Mouse (Mus musculus) retina, adult 2 months (tissue): ENCODE data around the gene Irak4.

Experiments used
- DNase-seq: peaks from one replicate; pipeline ENCODE4 v3.0.0-alpha.2; 2012; ENCODE audit warnings: low read depth, low spot score

The Irak4 gene

DNA sequence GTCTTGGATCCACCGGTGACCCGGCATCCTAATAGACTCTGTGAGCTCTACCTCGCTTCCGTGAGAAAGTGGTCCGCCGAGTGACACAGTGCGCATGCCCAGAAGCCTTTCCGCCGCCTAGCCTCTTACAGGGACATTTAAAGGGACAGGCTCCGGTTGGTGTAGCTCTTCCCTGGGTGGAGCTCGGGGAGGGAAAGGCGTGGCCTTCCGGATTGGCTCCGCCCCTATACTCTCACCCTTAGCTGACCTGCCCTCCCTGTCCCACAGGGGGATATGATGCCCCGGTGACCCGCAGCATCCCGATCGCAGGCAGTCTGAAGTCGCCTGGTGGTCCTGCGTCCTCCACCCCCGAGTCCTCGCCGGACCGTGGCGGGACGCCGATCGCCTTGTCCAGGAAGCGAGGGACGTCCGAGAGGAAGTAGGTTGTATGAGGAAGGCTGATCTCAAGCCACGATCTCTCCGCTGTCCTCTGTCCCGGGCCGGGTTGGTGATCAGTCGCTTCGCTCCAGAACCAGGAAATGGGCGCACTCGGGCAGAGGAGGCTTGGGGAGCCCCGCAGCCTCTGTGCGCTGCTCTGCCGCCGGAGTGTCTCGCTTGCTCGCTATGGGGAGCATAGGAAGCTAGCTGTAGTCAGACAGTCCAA lies at the start of gene Irak4, which contains the start of gene Pus7l:
TSS of gene Irak4 (plus strand) at position 235 of the 643 bp plus-strand sequence.
TSS of gene Pus7l (minus strand) at position 139 of the 643 bp plus-strand sequence.
- DNase-seq, result peak; percentile 90

DNA sequence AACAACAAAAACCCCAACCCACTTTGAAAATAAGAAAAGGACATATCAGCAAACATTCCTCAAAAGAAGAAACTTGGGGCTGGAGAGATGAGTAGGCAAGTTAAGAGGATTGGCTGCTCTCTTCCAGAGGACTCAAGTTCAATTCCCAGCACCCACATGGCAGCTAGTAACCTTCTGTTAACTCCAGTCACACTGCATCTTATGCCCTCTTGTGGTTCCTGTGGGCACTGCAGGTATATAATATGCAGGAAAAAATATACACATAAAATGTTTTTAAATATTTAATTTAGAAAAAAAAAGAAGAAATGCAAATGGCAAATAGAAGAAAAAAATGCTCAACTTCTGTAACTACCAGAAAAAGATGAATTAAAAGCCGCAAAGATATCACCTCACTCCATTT lies 49.0 kb upstream of the Irak4 start:
- DNase-seq, result no peak

DNA sequence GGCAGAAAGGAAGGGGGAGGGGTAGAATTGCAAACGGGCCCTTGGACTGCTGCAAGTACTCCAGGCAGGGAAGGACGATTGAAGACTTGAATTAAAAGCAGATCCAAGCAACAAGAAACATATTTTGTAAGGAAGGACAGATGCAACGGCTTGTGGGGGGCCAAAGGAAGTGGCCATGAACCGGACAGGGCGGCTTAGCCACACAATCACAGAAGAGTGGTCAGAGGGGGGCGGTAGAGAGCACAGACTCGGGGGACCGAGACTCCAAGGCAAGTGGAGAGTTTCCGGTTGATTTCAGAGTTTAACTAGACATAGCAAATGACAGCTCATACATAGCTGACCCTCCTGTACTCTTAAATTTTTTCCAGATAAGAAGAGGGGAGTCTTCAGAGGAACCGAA lies 47.5 kb upstream of the Irak4 start:
- DNase-seq, result no peak

DNA sequence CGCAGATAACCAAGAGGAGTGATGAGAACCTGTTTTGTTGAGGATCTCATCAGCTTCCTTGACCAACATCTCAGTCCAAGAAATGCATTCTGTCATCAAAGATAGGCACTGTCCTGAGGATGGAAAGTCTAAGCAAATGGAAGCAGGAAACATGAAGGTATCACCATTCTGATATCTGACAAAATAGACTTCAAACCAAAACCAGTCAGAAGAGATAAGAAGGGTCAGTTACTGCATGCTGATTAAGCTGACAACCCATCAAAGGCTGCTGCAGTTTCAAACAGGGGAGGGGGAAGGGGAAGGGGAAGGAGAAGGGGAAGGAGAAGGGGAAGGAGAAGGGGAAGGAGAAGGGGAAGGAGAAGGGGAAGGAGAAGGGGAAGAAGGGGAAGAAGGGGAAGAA lies 44.2 kb upstream of the Irak4 start:
- no peak for DNase-seq

DNA sequence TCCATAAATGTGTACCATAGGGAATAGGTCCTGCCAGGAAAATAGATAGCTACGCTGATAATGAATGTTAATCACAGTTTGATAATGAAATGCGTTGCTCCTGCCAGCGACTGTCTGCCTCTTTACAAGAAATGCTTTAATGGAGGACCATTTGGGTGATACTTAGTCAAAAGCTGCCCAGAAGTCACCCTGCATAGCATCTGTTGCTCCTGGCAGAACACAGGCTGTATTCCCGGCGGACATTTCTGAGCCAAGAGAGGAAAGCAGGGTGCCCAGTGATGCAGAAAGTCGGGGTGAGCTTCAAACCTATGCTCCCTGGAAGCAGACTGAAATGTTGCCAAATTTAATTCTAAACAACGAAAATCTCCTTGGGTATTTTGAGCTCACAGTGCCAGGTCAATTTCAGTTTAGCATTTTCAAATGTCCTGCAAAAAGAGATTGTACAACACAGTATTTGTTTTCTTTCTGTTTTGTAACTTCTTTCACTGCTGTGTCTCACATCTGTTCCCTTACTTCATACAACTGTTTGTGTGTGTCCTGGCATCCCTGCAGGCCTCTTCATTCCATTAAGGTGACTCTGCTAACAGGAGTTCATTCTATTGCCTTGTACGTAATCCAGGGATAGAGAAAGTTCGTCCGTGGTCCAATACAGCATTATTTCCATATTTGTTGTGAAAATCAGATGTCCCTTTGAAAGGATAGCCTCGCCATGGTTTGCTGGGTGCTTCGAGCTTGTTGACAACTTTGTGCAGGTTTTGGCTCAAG lies 39.8 kb upstream of the Irak4 start:
- DNase-seq, result no peak

DNA sequence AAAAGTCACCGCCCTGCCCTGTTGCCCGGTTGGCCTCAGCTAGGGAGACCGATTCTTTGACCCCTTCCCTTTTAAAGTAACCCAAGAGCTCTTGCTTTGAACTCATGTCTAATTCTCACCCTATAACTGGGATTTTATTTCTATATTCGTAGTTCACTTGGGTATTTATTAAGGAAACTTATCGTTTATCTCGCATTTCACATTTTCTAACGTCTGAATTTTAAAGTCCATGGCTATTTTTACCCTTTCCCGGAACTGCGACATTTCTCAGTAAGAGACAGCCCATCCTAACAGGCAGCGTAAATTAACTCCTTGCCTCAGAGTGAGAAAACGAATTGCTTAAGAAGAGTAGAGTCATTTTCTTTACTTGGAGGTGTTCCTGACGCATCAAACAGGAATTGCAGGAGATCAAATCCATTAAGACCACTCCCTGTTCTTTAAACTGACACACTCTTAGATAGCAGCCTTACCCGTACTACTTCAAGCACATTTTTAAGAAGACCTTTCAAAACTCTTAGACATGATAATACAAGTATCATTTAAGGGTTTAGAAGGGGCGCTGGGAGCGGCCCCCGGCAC lies 25.4 kb upstream of the Irak4 start:
- no peak for DNase-seq

DNA sequence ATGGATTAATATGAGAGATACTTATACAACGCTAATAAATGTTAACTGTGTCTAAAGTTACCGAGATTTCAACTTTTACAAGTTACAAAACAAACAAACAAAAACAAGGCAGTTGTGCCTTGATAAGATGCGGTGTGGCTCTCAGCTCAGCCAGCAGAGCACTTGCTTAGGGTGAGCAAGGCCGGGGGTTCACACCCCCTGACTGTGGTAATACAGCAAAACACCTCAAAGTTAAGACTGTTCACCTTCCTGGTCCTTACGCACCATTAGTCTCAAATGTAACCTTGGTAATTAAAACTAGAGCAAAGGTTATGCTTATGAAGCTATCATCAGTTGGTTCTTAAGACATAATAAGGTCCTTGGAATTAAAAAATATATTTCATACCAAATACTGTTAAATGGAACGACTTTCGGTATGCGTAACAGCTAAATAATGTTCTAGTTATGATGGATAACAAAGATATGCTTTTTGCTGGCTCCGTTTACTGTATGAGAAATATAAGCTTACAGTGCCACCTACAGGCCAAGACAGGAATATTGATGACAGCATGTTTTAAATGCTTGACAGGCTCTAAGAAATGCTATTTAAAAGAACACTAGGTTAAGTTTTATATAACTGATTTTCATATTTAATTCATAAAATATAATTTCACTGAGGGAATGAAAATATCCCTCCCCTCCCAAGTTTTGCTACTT lies 23.1 kb upstream of the Irak4 start:
- DNase-seq, result peak; percentile 46

DNA sequence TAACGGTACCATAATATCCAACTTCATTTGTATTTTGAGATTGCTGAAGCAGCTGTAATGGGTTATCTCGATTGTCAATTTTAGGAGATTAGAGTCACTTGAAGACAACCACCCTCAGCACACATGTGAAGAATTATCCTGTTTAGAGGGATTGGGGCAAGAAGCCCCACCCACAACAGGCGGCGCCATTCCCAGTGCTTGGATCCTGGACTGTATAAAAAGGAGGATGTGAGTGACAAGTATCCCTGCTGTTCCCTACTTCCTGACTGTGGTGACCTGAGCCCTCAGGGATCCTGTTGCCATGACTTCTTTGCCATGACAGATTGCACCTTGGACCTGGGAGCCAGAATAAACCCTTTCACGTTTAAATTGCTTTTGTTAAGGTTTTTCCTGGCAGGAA lies 22.5 kb upstream of the Irak4 start:
- DNase-seq, result no peak

DNA sequence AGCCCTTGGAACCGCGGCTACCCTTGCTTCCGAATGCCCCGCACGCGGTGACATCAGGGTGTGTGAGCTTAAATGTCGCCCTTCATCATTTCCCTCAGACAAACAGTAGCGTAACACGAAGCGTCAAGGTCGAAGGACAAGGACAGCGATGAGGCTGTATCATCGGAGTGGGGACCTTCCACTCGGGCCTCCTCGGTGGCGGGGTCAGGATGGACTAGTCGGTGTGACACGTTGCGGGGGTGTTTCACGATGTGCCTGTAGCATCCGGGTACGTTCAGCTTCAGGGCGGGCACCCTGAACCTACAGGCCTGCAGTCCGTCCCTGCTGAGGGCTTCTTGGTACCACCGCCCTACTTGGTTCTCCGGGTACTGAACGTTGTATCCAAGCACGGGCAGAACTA lies 20.2 kb upstream of the Irak4 start:
- DNase-seq, result no peak

DNA sequence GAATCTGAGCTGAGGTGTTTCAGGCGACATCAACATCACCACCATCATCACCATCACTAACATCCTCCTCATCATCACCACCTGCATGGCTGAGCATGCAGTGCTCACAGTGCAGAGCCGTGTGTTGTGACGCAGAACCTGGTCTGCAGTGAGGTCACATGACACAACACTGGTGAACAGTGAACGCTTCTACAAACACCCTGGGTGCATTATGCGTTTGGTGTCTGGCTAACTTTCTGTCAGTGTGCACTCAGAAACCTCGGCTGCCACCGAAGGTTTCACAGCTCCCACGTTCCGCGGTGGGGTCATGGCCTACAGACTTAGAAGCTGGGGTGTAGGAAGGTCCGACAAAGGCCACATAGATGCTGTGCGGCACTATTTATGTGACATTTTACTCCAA lies 18.5 kb upstream of the Irak4 start:
- no peak for DNase-seq

DNA sequence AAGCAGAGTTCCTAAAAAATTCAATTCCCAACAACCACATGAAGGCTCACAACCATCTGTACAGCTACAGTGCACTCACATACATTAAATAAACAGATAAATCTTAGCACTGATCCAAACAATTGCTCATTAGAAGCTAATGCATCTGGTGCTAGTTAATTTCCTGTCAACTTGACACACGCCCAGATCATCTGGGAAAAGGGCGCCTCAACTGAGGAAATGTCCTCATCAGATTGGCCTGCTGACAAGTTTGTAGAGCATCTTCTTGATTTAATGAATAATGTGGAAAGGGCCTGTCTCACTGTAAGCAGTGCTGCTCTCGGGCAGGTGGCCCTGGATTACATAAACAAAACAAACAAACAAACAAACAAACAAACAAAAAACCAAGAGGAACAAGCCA lies 12.9 kb upstream of the Irak4 start:
- DNase-seq, result no peak

DNA sequence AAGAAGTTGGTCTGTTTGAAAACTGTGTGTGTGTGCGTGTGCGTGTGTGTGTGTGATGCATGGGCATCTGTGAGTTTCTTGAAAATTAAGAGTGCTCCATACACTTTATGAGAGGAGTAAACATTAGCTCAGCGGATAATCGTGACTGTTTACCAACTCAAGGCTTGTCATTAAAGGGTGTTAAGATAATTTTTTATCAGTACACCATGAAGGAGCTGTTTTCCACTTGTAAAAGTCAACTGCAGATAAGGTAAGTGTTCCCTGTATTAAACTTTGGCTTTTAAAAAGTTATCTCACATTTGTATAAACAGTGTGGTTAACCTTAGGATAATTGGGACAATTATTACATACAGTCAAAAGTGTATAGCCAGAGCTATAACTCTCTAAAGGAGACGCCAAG lies 11.1 kb upstream of the Irak4 start:
- DNase-seq, result no peak

DNA sequence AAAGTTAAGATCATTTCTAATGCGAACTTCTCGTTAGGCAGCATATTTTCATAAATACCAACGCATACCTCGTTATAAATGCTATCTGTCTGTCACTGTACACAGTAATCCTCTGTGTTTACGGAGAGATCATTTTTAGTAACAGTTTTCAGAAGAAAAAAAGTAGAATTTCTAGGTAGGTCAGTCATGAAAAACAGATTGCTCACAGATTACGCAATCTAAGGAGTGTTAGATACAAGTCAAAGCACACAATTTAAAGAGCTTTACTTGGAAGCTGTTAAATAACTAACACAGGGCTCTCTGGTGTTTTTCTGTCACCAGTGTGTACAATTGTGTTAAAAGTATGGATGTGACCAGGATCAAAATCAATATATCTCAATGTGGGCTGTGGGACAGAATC lies 10.5 kb upstream of the Irak4 start:
- DNase-seq, result no peak

DNA sequence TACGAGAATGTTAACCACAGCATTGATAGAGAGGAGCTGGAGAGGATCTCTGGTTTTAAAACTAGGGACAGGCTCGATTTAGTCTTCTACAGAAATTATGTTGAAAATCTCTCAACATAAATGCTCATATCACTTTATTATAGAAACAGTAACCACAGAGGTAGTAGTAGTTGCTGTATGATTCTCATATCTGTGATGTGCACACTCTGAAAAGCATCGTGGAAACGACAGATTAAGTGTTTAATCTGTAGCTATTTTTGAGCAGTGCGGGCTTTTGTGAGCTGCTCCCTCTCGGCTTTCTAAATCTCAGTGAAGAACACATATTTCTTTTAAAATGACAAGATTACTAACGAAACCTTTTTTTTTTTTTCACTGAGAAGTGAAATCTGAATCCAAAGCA lies 7.9 kb upstream of the Irak4 start:
- no peak for DNase-seq

DNA sequence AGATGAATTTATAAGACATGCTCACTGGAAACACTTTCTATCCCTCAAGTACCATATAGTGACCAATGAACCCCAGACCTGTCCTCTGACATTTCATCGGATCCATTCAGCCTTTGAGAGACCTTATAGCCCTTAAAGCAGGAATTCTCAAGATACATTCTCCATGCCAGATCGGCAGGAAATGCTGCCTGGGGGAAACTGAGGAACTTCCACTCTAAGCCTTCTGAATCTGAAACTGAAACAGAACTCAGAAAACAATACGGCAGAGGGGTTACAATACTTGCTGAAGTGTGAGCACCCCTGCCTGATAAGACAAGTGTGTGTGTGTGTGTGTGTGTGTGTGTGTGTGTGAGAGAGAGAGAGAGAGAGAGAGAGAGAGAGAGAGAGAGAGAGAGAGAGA lies 4.1 kb upstream of the Irak4 start:
- DNase-seq, result no peak

DNA sequence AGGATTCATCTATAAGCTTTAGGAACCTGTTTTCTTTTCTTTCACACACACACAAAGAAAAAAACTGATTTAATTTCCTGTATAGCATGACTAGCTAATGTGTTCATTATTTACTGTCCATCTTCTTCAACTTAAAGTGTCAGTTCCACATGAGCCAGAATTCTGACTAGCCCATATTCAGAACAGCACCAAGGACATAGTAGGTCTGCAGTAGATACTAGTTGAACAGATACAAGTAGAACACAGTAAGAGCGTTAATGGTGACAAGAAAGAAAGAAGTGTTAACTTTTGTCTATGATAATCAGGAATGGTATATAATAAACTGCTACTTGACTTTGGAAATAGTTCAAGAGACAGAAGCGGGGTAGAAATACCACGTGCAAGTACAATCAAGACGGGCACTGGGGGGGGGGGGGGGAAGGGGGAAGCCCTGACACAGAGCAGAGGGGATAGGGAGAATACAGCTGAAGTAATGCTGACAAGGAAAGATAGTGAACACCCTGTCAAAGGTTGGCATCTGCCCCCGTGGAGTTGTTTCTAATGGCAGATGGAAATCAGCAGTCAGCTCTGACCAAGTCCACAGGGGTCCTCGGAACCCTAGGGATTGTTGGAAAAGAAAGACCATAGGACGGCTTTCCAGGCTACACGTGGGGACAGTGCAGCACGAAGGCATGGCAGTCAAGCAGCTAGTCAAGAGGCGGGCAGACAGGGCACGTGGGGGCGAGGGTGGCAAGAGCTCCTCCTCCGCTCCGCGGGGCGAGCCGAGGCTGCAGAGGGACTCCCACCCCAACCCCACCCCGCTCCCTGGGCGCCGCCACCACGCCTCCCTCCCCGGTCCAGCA lies 655 bp upstream of the Irak4 start:
- no peak for DNase-seq

DNA sequence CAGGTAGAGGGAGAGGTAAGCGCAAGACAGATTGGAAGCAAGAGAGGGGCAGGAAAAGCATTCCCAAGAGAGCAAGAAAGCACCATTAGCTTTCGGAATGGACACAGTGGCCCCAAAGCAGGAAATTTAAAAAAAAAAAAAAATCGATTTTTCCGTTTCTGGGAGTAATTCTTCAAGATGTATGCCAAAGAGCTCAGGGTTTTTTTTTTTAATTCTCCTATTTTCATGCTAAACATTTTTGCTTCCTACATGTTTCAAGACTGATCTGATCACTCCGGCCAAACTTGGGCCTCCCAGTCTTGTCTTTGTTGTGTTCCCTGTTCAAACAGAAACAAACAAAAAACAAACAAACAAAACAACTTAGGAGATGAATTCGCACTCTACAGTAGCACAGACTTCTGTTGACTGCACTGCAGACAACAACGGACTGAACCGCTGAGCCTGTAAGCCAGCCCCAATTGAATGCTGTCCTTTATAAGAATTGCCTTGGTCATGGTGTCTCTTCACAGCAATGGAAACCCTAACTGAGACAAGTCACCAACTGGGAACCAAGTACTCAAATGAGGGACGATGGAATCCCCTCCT lies 701 bp downstream of the Irak4 start:
- no peak for DNase-seq

DNA sequence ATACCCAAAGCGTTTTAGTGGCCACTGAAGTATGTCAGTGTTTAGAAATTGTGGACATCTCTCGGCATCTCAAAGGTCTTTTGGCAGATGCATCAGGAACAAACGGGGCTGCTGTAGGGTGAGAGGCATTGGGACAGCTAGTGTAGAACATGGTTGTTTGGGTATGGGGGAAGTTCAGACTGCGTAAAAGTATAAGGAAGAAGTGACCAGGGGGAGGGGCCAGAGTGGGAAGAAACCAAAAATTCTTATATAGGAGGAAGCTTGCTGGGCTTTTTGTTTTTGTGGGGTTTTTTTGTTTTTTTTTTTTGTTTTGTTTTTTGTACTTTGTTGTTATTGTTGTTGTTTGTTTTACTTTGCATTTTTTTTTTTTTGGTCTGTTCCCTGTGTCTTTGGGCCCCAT lies 1.4 kb downstream of the Irak4 start:
- DNase-seq, result no peak

DNA sequence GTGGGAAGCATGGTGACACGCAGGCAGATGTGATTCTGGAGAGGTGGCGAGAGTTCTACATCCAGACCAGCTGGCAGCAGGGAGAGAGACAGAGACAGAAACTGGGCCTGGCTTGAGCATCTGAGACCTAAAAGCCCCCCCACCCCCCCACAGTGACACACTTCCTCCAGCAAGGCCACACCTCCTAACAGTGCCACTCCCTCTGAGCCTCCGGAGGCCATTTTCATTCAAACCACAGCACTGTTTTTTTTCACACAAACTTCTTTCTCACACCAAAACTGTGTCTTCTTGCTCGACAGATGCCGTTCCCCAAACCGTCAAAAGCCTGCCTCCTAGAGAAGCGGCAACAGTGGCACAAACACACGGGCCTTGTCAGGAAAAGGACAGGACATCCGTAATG lies 10.1 kb downstream of the Irak4 start:
- no peak for DNase-seq

DNA sequence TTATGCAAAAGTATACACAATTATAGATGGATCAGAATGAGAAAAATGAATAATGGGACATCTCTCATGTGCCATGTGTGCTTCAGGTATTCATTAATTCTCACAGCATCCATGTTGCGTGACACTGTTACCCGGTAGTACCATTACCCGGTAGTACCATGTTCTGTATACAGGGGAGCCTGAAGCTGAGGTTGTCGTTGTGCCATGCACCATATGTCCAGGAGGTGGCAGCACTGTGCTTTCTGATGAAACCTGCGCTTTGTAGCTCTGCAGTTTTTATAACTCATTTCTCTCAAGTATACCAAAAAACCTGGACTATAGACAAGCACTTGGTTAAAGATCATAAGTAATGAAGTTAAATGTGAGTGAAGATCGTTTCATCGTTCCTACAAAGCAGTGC lies 14.0 kb downstream of the Irak4 start:
- peak; percentile 51 for DNase-seq
